Mouse (Mus musculus) small intestine, adult 2 months (tissue): ENCODE measurements around the gene Sept9. TPM values are rescaled to one million over a fixed set of nuclear protein-coding genes. Genes with fewer than 3 reads are reported as not detected.

Experiments
- H3K27ac ChIP-seq: fragments of 200-500 bp; 2 replicates; pipeline ENCODE4 v1.5.1; 2012; ENCODE audit warnings: low read depth, low read length, control low read depth, inconsistent platforms; ENCODE audit not compliant: insufficient read depth
- H3K27me3 ChIP-seq: fragments of 200-500 bp; 2 replicates; pipeline ENCODE4 v1.6.1; 2012; ENCODE audit warnings: mild to moderate bottlenecking, moderate library complexity, low read length, inconsistent platforms; ENCODE audit not compliant: control insufficient read depth, insufficient read depth
- H3K36me3 ChIP-seq: fragments of 200-500 bp; 2 replicates; pipeline ENCODE4 v1.6.1; 2012; ENCODE audit warnings: mild to moderate bottlenecking, low read length, control low read depth, inconsistent platforms; ENCODE audit not compliant: control insufficient read depth, insufficient read depth
- H3K4me1 ChIP-seq: fragments of 200-500 bp; 2 replicates; pipeline ENCODE4 v1.6.1; 2012; ENCODE audit warnings: low read length, inconsistent platforms, mixed read lengths; ENCODE audit not compliant: control insufficient read depth, insufficient read depth, insufficient read length
- H3K4me3 ChIP-seq: fragments of 200-500 bp; 2 replicates; pipeline ENCODE4 v1.5.1; 2012; ENCODE audit warnings: low read depth, mild to moderate bottlenecking, control low read depth, inconsistent platforms, low read length, moderate library complexity
- CTCF ChIP-seq: fragments of 200-500 bp; IDR thresholded peaks from 2 replicates; pipeline ENCODE4 v1.5.1; 2012; ENCODE audit warnings: low read depth, mild to moderate bottlenecking, control low read depth, inconsistent platforms, low read length, moderate library complexity, mixed read lengths; ENCODE audit not compliant: insufficient replicate concordance, insufficient read length; ENCODE audit errors: extremely low read depth
- POLR2A ChIP-seq: fragments of 200-500 bp; IDR thresholded peaks from 2 replicates; pipeline ENCODE4 v1.6.1; 2012; ENCODE audit warnings: low read depth, mild to moderate bottlenecking, control low read depth, inconsistent platforms, low read length, moderate library complexity
- WGBS: fragments of 180-500 bp; shearing (Covaris S2); methylation state at CpG from one replicate; pipeline ENCODE4 v1.1.7; 2018; 5-methylcytosine and 5-hydroxymethylcytosine counted together
- polyA plus RNA-seq: library from polyadenylated mRNA; depleted of rRNA; stranded (reverse); fragments of >200 nt; gene quantifications from 2 replicates; pipeline ENCODE4 v1.2.3, GENCODE M21; 2012

Sept9 gene
- polyA plus RNA-seq, 1 experiment = 31.0 TPM

DNA sequence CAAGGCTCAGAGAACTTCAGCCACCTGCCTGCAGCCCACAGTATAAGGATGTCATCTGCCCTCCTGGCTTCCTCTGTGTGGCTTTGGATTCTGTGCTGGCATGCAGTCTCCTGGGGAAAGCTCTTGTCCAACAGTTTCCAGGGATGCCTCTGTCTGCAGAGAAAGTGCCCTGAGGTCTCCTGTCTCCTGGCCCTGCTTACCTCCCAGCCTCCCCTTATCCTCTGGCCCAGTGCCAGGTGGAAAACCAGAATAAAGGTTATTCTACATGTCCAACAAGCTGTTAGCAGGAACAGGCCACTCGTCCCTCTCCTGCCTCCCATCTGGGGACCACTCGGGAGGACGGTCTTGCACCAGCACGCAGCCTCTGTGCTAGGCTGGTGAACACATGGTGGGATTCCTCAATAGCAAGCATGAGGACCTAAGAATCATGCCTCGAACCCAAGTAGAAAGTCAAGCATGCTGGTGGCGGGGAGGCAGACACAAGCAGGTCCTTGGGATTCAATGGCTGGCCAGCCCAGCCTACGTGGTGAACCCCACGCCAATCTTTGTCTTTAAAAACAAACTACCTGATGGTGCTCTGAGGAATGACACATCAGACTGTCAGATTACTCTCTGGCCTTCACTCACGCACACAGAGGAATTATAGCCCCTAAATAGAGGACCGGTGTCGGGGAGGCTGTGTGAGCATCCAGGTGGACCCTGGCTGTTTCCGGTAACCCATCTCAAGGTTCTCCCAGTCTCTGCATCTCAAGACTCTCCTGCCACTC lies 111.1 kb downstream of the Sept9 start:
- no peak for TF ChIP-seq CTCF
- no peak for TF ChIP-seq POLR2A

DNA sequence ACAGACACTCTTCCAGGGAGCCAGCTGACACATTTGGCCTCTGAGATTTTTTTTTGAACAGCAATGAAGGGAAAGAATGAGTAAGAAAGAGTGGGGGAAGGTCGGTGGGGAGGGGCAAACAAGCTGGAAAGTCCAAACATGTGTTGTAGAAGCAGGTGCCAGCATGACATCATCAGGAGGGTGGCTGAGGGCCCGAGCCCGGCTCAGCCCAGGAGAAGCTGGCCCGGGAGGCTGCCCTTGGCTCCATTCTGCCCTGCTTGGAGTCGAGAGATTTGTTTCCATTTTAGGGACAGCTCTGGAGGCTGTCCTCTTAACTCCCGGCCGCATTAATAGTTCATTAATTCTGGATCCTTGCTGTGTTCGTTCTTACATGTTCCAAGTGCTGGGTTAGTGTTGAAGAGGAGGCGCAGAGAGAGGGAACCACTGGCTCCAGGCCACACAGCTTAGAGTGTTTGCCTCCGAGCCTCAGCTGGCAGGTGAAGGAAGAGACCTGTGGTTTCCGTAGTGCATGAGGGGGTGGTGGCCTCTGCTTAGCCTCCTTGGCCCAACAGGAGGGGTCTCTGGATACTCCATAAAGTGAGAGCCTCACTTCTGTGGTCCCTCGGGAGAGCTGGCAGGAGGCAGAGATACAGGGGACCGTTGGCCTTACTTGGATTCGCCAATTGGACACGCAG lies 111.8 kb downstream of the Sept9 start:
- no peaks in the 10 kb centered on the region for H3K36me3 ChIP-seq
- peaks cover 63% of the 10 kb centered on the region for H3K4me1 ChIP-seq
- H3K4me3 ChIP-seq = no peak overlapping the region
- no peaks in the 10 kb centered on the region for H3K27me3 ChIP-seq
- H3K27ac ChIP-seq = peak overlapping the region; percentile 52
- no peak for TF ChIP-seq CTCF
- 40% methylated on average over 15 of the region's 15 CpGs for WGBS

More for the DNA sequence above, 111.1 kb downstream of the Sept9 start:
- Histone ChIP-seq H3K4me3 (no peak overlapping the region), H3K27ac (peak overlapping the region; percentile 52), H3K4me1 (peaks cover 65% of the 10 kb centered on the region), H3K36me3 (no peaks in the 10 kb centered on the region), H3K27me3 (no peaks in the 10 kb centered on the region)
- WGBS = 80% methylated on average over 12 of the region's 12 CpGs

DNA sequence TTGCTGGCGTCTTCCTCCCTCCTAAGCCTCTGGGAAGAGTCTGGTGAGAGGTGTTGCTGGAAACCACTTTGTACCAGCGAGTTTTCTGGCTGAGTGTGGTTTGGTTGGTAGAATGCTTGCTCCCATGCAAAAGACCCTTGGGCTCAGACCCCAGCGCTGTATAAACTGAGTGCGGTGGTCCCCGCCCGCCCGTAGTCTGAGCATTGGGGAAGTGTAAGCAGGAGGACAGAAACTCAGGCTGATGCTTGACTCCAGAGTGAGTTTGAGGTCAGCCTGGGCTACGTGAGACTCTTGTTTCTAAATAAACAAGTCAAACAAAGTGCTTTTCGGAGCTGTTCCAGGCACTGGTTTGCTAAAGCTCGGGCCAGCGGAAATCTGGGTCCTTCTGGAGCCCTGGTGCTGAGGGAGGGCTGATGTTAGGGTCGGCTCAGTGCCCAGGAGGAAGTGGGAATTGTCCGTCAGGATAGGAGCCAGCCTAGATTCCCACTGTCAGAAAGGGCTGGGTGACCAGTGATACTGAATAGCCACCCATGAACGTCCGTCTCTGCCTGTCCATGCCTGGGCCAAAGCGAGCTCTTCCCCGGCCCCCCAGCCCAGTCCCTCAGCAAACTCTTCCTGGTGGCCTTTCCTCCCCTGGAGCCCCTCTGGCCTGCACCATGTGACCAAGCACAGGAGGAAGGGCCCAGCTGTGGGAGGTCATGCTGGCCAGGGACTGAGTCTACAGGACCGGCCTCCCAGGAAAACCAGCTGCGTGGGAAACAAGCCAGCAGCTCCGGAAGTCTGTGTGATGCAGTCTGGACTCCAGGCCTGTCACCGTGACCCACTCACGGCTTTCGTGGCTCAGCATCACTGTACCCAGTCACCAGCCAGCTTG lies 112.8 kb downstream of the Sept9 start:
- WGBS = 70% methylated on average over 23 of the region's 23 CpGs
- TF ChIP-seq CTCF = no peak

DNA sequence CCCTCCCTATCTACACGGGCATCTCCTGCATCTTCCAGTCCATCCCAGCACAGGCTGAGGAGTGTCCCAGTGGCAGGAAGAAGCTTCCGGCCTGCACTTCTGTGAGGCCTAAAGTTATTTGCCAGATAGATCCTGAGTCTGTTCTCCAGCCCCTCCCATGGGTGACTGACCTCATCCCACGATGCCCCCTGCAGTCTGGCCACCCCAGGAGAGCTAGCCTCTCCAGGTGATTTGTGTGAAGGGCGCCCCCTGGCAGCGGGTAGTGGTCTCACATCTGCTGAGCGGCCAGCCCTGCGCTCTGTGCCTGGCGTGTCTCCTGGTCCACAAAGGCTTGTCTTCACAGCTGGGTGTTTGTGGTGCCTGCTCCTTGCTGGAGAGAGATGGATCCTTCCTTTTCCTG lies 113.5 kb downstream of the Sept9 start:
- 54% methylated on average over 8 of the region's 8 CpGs for WGBS
- Histone ChIP-seq H3K4me3 (no peak overlapping the region), H3K36me3 (no peaks in the 10 kb centered on the region), H3K27ac (peak overlapping the region; percentile 74), H3K4me1 (peaks cover 61% of the 10 kb centered on the region), H3K27me3 (no peaks in the 10 kb centered on the region)
- TF ChIP-seq POLR2A (no peak), CTCF (peak; percentile 67)

More for the DNA sequence above, 112.8 kb downstream of the Sept9 start:
- Histone ChIP-seq H3K27ac (peak overlapping the region; percentile 74), H3K36me3 (no peaks in the 10 kb centered on the region), H3K4me1 (peaks cover 60% of the 10 kb centered on the region), H3K27me3 (no peaks in the 10 kb centered on the region), H3K4me3 (no peak overlapping the region)

DNA sequence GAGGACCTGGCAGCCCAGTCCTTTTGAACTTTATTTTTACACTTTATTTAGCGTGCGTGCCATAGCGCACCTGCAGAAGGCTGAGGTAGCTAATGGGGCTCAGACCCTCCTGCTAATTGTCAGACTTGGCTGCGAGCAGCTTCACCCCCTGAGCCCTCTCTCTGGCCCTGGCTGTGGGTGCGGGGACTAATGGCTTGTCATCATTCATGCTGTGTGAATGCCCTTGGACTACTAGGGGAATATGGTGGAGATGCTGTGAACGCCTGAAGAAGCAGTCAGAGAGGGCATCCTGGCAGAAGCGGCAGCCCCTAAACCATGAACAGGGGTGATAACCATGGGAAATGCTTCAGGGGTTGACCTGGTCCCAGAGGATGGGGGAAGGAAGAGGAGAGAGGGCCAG lies 114.0 kb downstream of the Sept9 start:
- H3K4me1 ChIP-seq = peaks cover 61% of the 10 kb centered on the region
- 89% methylated on average over 7 of the region's 7 CpGs for WGBS
- H3K36me3 ChIP-seq = no peaks in the 10 kb centered on the region
- TF ChIP-seq CTCF = no peak
- TF ChIP-seq POLR2A = no peak
- no peak overlapping the region for H3K4me3 ChIP-seq
- H3K27me3 ChIP-seq = no peaks in the 10 kb centered on the region
- no peak overlapping the region for H3K27ac ChIP-seq

DNA sequence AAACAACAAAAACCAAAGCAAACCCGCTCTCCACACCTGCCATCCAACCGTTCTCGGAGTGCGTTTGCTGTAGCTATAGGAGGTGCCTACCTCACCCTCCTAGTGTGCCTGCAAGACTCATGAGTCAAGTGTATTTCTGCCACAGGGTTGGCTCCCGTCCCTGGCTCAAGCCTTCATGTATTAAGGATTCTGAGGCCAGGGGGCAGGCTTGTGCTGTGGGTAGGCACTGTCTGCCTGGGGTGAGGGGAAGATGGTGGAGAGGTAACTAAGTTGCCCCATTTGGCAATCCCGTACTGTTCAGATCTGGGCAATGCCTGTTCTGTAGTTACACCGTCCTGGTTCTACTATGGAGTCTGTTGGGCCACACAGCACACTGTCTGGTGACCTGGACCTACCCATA lies 114.6 kb downstream of the Sept9 start:
- Histone ChIP-seq H3K4me1 (peaks cover 60% of the 10 kb centered on the region), H3K36me3 (no peaks in the 10 kb centered on the region), H3K27ac (no peak overlapping the region), H3K4me3 (no peak overlapping the region), H3K27me3 (no peaks in the 10 kb centered on the region)
- 89% methylated on average over 7 of the region's 7 CpGs for WGBS
- TF ChIP-seq POLR2A (no peak), CTCF (0 out of 2 replicates have a peak, but pooled peaks have one; percentile 6)

GRCm38 (mm10) chr11:117314520-117314919 lies 115.1 kb downstream of the Sept9 start:
- H3K27me3 ChIP-seq = no peaks in the 10 kb centered on the region
- WGBS = 90% methylated on average over 8 of the region's 8 CpGs
- TF ChIP-seq POLR2A (no peak), CTCF (no peak)
- peaks cover 59% of the 10 kb centered on the region for H3K4me1 ChIP-seq
- no peak overlapping the region for H3K27ac ChIP-seq
- H3K4me3 ChIP-seq = no peak overlapping the region
- H3K36me3 ChIP-seq = no peaks in the 10 kb centered on the region
